Mouse (Mus musculus): ENCODE measurements around the gene Krtap3-1. TPM values are rescaled to one million over a fixed set of nuclear protein-coding genes. Genes with fewer than 3 reads are reported as not detected.
A peak's percentile ranks its signal among the peaks of the same experiment; 100 is the strongest.
"Not testable (repeated sequence)": the region's sequence is repeated elsewhere in the genome, so short reads cannot be mapped to it uniquely, and the experiment has no call there.

Gene Krtap3-1
- total RNA-seq (2021) = not detected
- long read RNA-seq, experiment 1 = 0 reads
- long read RNA-seq, experiment 2 = 0 reads

GRCm38 (mm10) chr11:99566530-99566929 is at the start of gene Krtap3-1:
Gene Krtap3-1 (minus strand): TSS chr11:99566630.
- no peak for DNase-seq

GRCm38 (mm10) chr11:99614796-99615363 is 48.5 kb upstream of the Krtap3-1 start, which contains the start of gene Krtap2-4:
Gene Krtap2-4 (minus strand): TSS chr11:99614846.
- DNase-seq = no peak

GRCm38 (mm10) chr11:99610089-99610488 is 43.7 kb upstream of the Krtap3-1 start, which contains the start of gene Gm11937:
Gene Gm11937 (minus strand): TSS chr11:99610189.
- DNase-seq = not testable (repeated sequence)

GRCm38 (mm10) chr11:99609126-99609525 is 42.7 kb upstream of the Krtap3-1 start:
- DNase-seq = no peak

- DNase-seq = not testable (repeated sequence)
Observed at GRCm38 (mm10) chr11:99603208-99603607, 36.8 kb upstream of the Krtap3-1 start, which contains the start of gene Gm11938. Gene Gm11938 (minus strand): TSS chr11:99603308.

GRCm38 (mm10) chr11:99597742-99598141 is 31.3 kb upstream of the Krtap3-1 start, which contains the start of gene Krtap9-3:
Gene Krtap9-3 (minus strand): TSS chr11:99598105.
- DNase-seq = not testable (repeated sequence)

GRCm38 (mm10) chr11:99590981-99591380 is 24.6 kb upstream of the Krtap3-1 start, which contains the start of gene Krtap1-3:
Gene Krtap1-3 (minus strand): TSS chr11:99591339.
- DNase-seq = no peak

GRCm38 (mm10) chr11:99585096-99585495 is 18.7 kb upstream of the Krtap3-1 start:
- no peak for DNase-seq

GRCm38 (mm10) chr11:99583245-99583704 is 16.8 kb upstream of the Krtap3-1 start, which contains the start of gene Krtap1-4:
Gene Krtap1-4 (minus strand): TSS chr11:99583654.
- DNase-seq = no peak

- DNase-seq = no peak
Observed at GRCm38 (mm10) chr11:99581564-99581963, 15.1 kb upstream of the Krtap3-1 start.

- no peak for DNase-seq
Observed at GRCm38 (mm10) chr11:99581051-99581450, 14.6 kb upstream of the Krtap3-1 start.

GRCm38 (mm10) chr11:99580636-99581035 is 14.2 kb upstream of the Krtap3-1 start, which contains the start of gene Krtap1-5:
Gene Krtap1-5 (minus strand): TSS chr11:99581016.
- DNase-seq = no peak

GRCm38 (mm10) chr11:99574106-99574505 is 7.7 kb upstream of the Krtap3-1 start:
- peak; percentile 74 to 78 for DNase-seq

GRCm38 (mm10) chr11:99573164-99573563 is 6.7 kb upstream of the Krtap3-1 start:
- no peak for DNase-seq

GRCm38 (mm10) chr11:99562580-99562979 is 3.9 kb downstream of the Krtap3-1 start:
- peak in 1 of 2 experiments; percentile 1 for DNase-seq

- no peak for DNase-seq
Observed at GRCm38 (mm10) chr11:99559366-99559765, 7.1 kb downstream of the Krtap3-1 start, which contains the start of gene Gm11939. Gene Gm11939 (minus strand): TSS chr11:99559466.

GRCm38 (mm10) chr11:99557976-99558745 is 8.3 kb downstream of the Krtap3-1 start:
- no peak for DNase-seq

GRCm38 (mm10) chr11:99556753-99557152 is 9.7 kb downstream of the Krtap3-1 start, which contains the start of gene Krtap3-2:
Gene Krtap3-2 (minus strand): TSS chr11:99556853.
- DNase-seq = no peak

- DNase-seq = no peak
Observed at GRCm38 (mm10) chr11:99556195-99556594, 10.2 kb downstream of the Krtap3-1 start.

- DNase-seq = no peak
Observed at GRCm38 (mm10) chr11:99550765-99551164, 15.7 kb downstream of the Krtap3-1 start, which contains the start of gene Krtap3-3. Gene Krtap3-3 (minus strand): TSS chr11:99550865.

- DNase-seq = no peak
Observed at GRCm38 (mm10) chr11:99547892-99548291, 18.5 kb downstream of the Krtap3-1 start.

- peak; percentile 22 to 26 for DNase-seq
Observed at GRCm38 (mm10) chr11:99539721-99540120, 26.7 kb downstream of the Krtap3-1 start.
